Mouse (Mus musculus) brain, embryonic 14.5 days (tissue): ENCODE results near the gene Tbkbp1.

Experiments
- CTCF ChIP-seq: fragments of 200-500 bp; IDR thresholded peaks from 2 replicates; pipeline ENCODE4 v1.5.1; 2012; ENCODE audit warnings: inconsistent platforms, mild to moderate bottlenecking, moderate library complexity, borderline replicate concordance; ENCODE audit not compliant: insufficient read depth, insufficient read length; ENCODE audit errors: extremely low read depth
- POLR2A ChIP-seq: fragments of 200-500 bp; IDR thresholded peaks from 2 replicates; pipeline ENCODE4 v1.6.1; 2012; ENCODE audit warnings: mild to moderate bottlenecking, inconsistent platforms, borderline replicate concordance; ENCODE audit not compliant: poor library complexity, insufficient read depth, insufficient read length, severe bottlenecking; ENCODE audit errors: extremely low read depth

GRCm38 (mm10) chr11:97139256-97139655, 12.0 kb downstream of the Tbkbp1 start:
- no peak for TF ChIP-seq POLR2A
- no peak for TF ChIP-seq CTCF
